Mouse (Mus musculus) liver, postnatal 0 days (tissue): Measurements from ENCODE around the gene Emc10.

Experiments
- CTCF ChIP-seq: sonication (generic); IDR thresholded peaks from 2 replicates; pipeline ENCODE4 v1.5.1; 2016; ENCODE audit warnings: antibody characterized with exemption, low read depth
- EP300 ChIP-seq: IDR thresholded peaks from 2 replicates; pipeline ENCODE4 v1.6.1; 2016; ENCODE audit warnings: antibody characterized with exemption, low read depth, mild to moderate bottlenecking

- no peak for TF ChIP-seq CTCF
- TF ChIP-seq EP300 = no peak
These were observed 35.4 kb downstream of the Emc10 start for GRCm38 (mm10) chr7:44460767-44461502.
